Mouse (Mus musculus) heart, adult 9 months (tissue): ENCODE results near the gene Jakmip3.
A peak's percentile ranks its signal among the peaks of the same experiment; 100 is the strongest.

ENCODE experiments used
- DNase-seq, 2 experiments: peaks; one replicate each; pipeline ENCODE4 v3.0.0; 2022; ENCODE audit warnings: low spot score in 2 of 2

The Jakmip3 gene

GRCm38 (mm10) chr7:139031215-139031614 lies 90.7 kb downstream of the Jakmip3 start:
- no peak for DNase-seq

GRCm38 (mm10) chr7:139063406-139063805 lies 122.9 kb downstream of the Jakmip3 start:
- DNase-seq: no peak

GRCm38 (mm10) chr7:139068182-139068623 lies 127.7 kb downstream of the Jakmip3 start:
- DNase-seq: peak in 1 of 2 experiments; percentile 46

GRCm38 (mm10) chr7:139074189-139074588 lies 133.7 kb downstream of the Jakmip3 start:
- no peak for DNase-seq

GRCm38 (mm10) chr7:139075054-139075794 lies 134.7 kb downstream of the Jakmip3 start:
- DNase-seq: no peak

- no peak for DNase-seq
Measured at GRCm38 (mm10) chr7:139077283-139077682, 136.8 kb downstream of the Jakmip3 start.

- DNase-seq: no peak
Measured at GRCm38 (mm10) chr7:139078181-139078580, 137.7 kb downstream of the Jakmip3 start.

- DNase-seq: no peak
Measured at GRCm38 (mm10) chr7:139079141-139079540, 138.6 kb downstream of the Jakmip3 start.

- no peak for DNase-seq
Measured at GRCm38 (mm10) chr7:139080714-139081113, 140.2 kb downstream of the Jakmip3 start.

- DNase-seq: no peak
Measured at GRCm38 (mm10) chr7:139081158-139081557, 140.6 kb downstream of the Jakmip3 start.

- no peak for DNase-seq
Measured at GRCm38 (mm10) chr7:139082281-139082680, 141.8 kb downstream of the Jakmip3 start.

GRCm38 (mm10) chr7:139084316-139084715 lies 143.8 kb downstream of the Jakmip3 start:
- no peak for DNase-seq

- peak; percentile 9 to 44 for DNase-seq
Measured at GRCm38 (mm10) chr7:139085629-139086194, 145.2 kb downstream of the Jakmip3 start, which contains the start of gene Dpysl4. Gene Dpysl4 (plus strand): TSS chr7:139086001.

- peak in 1 of 2 experiments; percentile 10 for DNase-seq
Measured at GRCm38 (mm10) chr7:139086195-139087158, 145.9 kb downstream of the Jakmip3 start.

- DNase-seq: peak; percentile 58 to 68
Measured at GRCm38 (mm10) chr7:139087801-139088200, 147.3 kb downstream of the Jakmip3 start.

GRCm38 (mm10) chr7:139089892-139090874 lies 149.7 kb downstream of the Jakmip3 start:
- no peak for DNase-seq

- DNase-seq: no peak
Measured at GRCm38 (mm10) chr7:139091681-139092080, 151.2 kb downstream of the Jakmip3 start.

GRCm38 (mm10) chr7:139092676-139093075 lies 152.1 kb downstream of the Jakmip3 start:
- DNase-seq: no peak

GRCm38 (mm10) chr7:139093124-139093523 lies 152.6 kb downstream of the Jakmip3 start:
- DNase-seq: no peak

GRCm38 (mm10) chr7:139093781-139094180 lies 153.3 kb downstream of the Jakmip3 start:
- DNase-seq: no peak

- DNase-seq: no peak
Measured at GRCm38 (mm10) chr7:139094761-139095160, 154.2 kb downstream of the Jakmip3 start.
